Mouse (Mus musculus): ENCODE data around the gene Otub1. TPM values are rescaled to one million over a fixed set of nuclear protein-coding genes. Genes with fewer than 3 reads are reported as not detected.

Gene Otub1
- polyA plus RNA-seq (2015; fragmentation: Nextera tagmentation; extraction: Ambion mirVana): 183 and 197 TPM in 2 replicates

- peak within 1 kb of the TSS; percentile 98 for H3K27ac ChIP-seq
- H3K27me3 ChIP-seq: no peaks in the 10 kb centered on the region
- H3K4me2 ChIP-seq: peak within 1 kb of the TSS; percentile 48
- H3K4me1 ChIP-seq: peaks cover 29% of the 10 kb centered on the region
- peak within 1 kb of the TSS; percentile 82 for H3K4me3 ChIP-seq
- H3K9me3 ChIP-seq: no peaks in the 10 kb centered on the region
- ATAC-seq (ENCODE audit: insufficient number of reproducible peaks, low FRiP score, low TSS enrichment, low read depth): peak; percentile 96
- H3K36me3 ChIP-seq: peaks cover 33% of the 10 kb centered on the region
- under 1% methylated on average over 71 of the region's 79 CpGs for whole genome bisulfite sequencing
- peak within 1 kb of the TSS; percentile 87 for H3K9ac ChIP-seq
These were observed at the start of gene Otub1 for GRCm38 (mm10) chr19:7205753-7206736. Gene Otub1 (minus strand): TSS chr19:7206316.

- Histone ChIP-seq H3K4me1 (peaks cover 4% of the 10 kb centered on the region; the same call in 1 of the 2 replicates), H3K4me3 (no peak overlapping the region), H3K27ac (no peak overlapping the region), H3K9ac (no peak overlapping the region), H3K36me3 (no peaks in the 10 kb centered on the region), H3K9me3 (no peaks in the 10 kb centered on the region), H3K4me2 (no peak overlapping the region), H3K27me3 (no peaks in the 10 kb centered on the region)
- 60% methylated on average over 3 of the region's 3 CpGs for WGBS
- ATAC-seq (ENCODE audit: insufficient number of reproducible peaks, low FRiP score, low TSS enrichment, low read depth): no peak
These were observed 39.9 kb upstream of the Otub1 start for GRCm38 (mm10) chr19:7246021-7246420.

GRCm38 (mm10) chr19:7240782-7241690 is 34.9 kb upstream of the Otub1 start, which contains the start of gene Naa40:
Gene Naa40 (minus strand): TSS chr19:7241183.
- H3K9me3 ChIP-seq: no peaks in the 10 kb centered on the region
- H3K9ac ChIP-seq: peak within 1 kb of the TSS; percentile 81
- peak within 1 kb of the TSS; percentile 92 for H3K4me2 ChIP-seq
- ATAC-seq (ENCODE audit: insufficient number of reproducible peaks, low FRiP score, low TSS enrichment, low read depth): peak; percentile 92
- WGBS: under 1% methylated on average over 80 of the region's 80 CpGs
- H3K4me3 ChIP-seq: peak within 1 kb of the TSS; percentile 84
- peak within 1 kb of the TSS; percentile 81 for H3K27ac ChIP-seq
- H3K4me1 ChIP-seq: peaks cover 18% of the 10 kb centered on the region
- 0 out of 2 replicates have a peak, but pooled peaks cover 14% of the 10 kb centered on the region for H3K36me3 ChIP-seq
- no peaks in the 10 kb centered on the region for H3K27me3 ChIP-seq

- Histone ChIP-seq H3K4me2 (peak overlapping the region; percentile 92), H3K4me1 (peaks cover 21% of the 10 kb centered on the region), H3K27ac (peak overlapping the region; percentile 81), H3K36me3 (0 out of 2 replicates have a peak, but pooled peaks cover 14% of the 10 kb centered on the region), H3K9me3 (no peaks in the 10 kb centered on the region), H3K27me3 (no peaks in the 10 kb centered on the region), H3K9ac (peak overlapping the region; percentile 81), H3K4me3 (peak overlapping the region; percentile 84)
- WGBS: 3% methylated on average over 13 of the region's 13 CpGs
- no peak for ATAC-seq (ENCODE audit: insufficient number of reproducible peaks, low FRiP score, low TSS enrichment, low read depth)
These were observed 34.2 kb upstream of the Otub1 start for GRCm38 (mm10) chr19:7240291-7240690.

GRCm38 (mm10) chr19:7239574-7239973 is 33.5 kb upstream of the Otub1 start:
- ATAC-seq (ENCODE audit: insufficient number of reproducible peaks, low FRiP score, low TSS enrichment, low read depth): no peak
- no peaks in the 10 kb centered on the region for H3K9me3 ChIP-seq
- peaks cover 22% of the 10 kb centered on the region for H3K4me1 ChIP-seq
- H3K9ac ChIP-seq: peak overlapping the region; percentile 81; the same call in 1 of the 2 replicates
- H3K4me2 ChIP-seq: peak overlapping the region; percentile 92
- H3K4me3 ChIP-seq: peak overlapping the region; percentile 84; the same call in 1 of the 2 replicates
- peaks cover 16% of the 10 kb centered on the region; the same call in 1 of the 2 replicates for H3K36me3 ChIP-seq
- H3K27ac ChIP-seq: no peak overlapping the region
- WGBS: 88% methylated on average over 3 of the region's 3 CpGs
- H3K27me3 ChIP-seq: no peaks in the 10 kb centered on the region

- H3K36me3 ChIP-seq: peaks cover 36% of the 10 kb centered on the region
- 82% methylated on average over 4 of the region's 4 CpGs for WGBS
These were observed 30.6 kb upstream of the Otub1 start for GRCm38 (mm10) chr19:7236742-7237141.

GRCm38 (mm10) chr19:7236011-7236410 is 29.9 kb upstream of the Otub1 start:
- H3K4me1 ChIP-seq: peaks cover 18% of the 10 kb centered on the region
- WGBS: 79% methylated on average over 2 of the region's 2 CpGs
- H3K9ac ChIP-seq: no peak overlapping the region
- no peaks in the 10 kb centered on the region for H3K9me3 ChIP-seq
- H3K27me3 ChIP-seq: no peaks in the 10 kb centered on the region
- ATAC-seq (ENCODE audit: insufficient number of reproducible peaks, low FRiP score, low TSS enrichment, low read depth): no peak
- H3K4me2 ChIP-seq: no peak overlapping the region
- H3K36me3 ChIP-seq: peaks cover 43% of the 10 kb centered on the region
- no peak overlapping the region for H3K27ac ChIP-seq
- H3K4me3 ChIP-seq: no peak overlapping the region

More at GRCm38 (mm10) chr19:7236742-7237141, 30.6 kb upstream of the Otub1 start:
- H3K9me3 ChIP-seq: no peaks in the 10 kb centered on the region
- H3K4me2 ChIP-seq: no peak overlapping the region
- H3K4me3 ChIP-seq: no peak overlapping the region
- no peak for ATAC-seq (ENCODE audit: insufficient number of reproducible peaks, low FRiP score, low TSS enrichment, low read depth)
- H3K27me3 ChIP-seq: no peaks in the 10 kb centered on the region
- peaks cover 22% of the 10 kb centered on the region for H3K4me1 ChIP-seq
- H3K27ac ChIP-seq: no peak overlapping the region
- no peak overlapping the region for H3K9ac ChIP-seq

- Histone ChIP-seq H3K4me2 (no peak overlapping the region), H3K4me3 (no peak overlapping the region), H3K4me1 (peaks cover 18% of the 10 kb centered on the region), H3K27ac (no peak overlapping the region), H3K9ac (no peak overlapping the region), H3K36me3 (peaks cover 48% of the 10 kb centered on the region), H3K27me3 (no peaks in the 10 kb centered on the region), H3K9me3 (no peaks in the 10 kb centered on the region)
- 89% methylated on average over 9 of the region's 9 CpGs for WGBS
- no peak for ATAC-seq (ENCODE audit: insufficient number of reproducible peaks, low FRiP score, low TSS enrichment, low read depth)
These were observed 29.3 kb upstream of the Otub1 start for GRCm38 (mm10) chr19:7235461-7235860.

- WGBS: 54% methylated on average over 8 of the region's 8 CpGs
- peaks cover 10% of the 10 kb centered on the region for H3K4me1 ChIP-seq
- H3K27ac ChIP-seq: no peak overlapping the region
- no peak overlapping the region for H3K9ac ChIP-seq
- H3K9me3 ChIP-seq: no peaks in the 10 kb centered on the region
- no peaks in the 10 kb centered on the region for H3K27me3 ChIP-seq
- H3K4me3 ChIP-seq: no peak overlapping the region
- peaks cover 56% of the 10 kb centered on the region for H3K36me3 ChIP-seq
- peak; percentile 59; the same call in 1 of the 2 replicates for ATAC-seq (ENCODE audit: insufficient number of reproducible peaks, low FRiP score, low TSS enrichment, low read depth)
- no peak overlapping the region for H3K4me2 ChIP-seq
These were observed 28.6 kb upstream of the Otub1 start for GRCm38 (mm10) chr19:7234537-7235221.

- Histone ChIP-seq H3K36me3 (peaks cover 61% of the 10 kb centered on the region), H3K9ac (no peak overlapping the region), H3K4me2 (no peak overlapping the region), H3K9me3 (no peaks in the 10 kb centered on the region), H3K27ac (no peak overlapping the region), H3K4me3 (no peak overlapping the region), H3K27me3 (no peaks in the 10 kb centered on the region), H3K4me1 (no peaks in the 10 kb centered on the region)
- no peak for ATAC-seq (ENCODE audit: insufficient number of reproducible peaks, low FRiP score, low TSS enrichment, low read depth)
- WGBS: 72% methylated on average over 6 of the region's 6 CpGs
These were observed 20.4 kb upstream of the Otub1 start for GRCm38 (mm10) chr19:7226511-7226914.
